Comparison of ENCODE assay signal across 14 mouse cellular contexts in the genomic region with DNA sequence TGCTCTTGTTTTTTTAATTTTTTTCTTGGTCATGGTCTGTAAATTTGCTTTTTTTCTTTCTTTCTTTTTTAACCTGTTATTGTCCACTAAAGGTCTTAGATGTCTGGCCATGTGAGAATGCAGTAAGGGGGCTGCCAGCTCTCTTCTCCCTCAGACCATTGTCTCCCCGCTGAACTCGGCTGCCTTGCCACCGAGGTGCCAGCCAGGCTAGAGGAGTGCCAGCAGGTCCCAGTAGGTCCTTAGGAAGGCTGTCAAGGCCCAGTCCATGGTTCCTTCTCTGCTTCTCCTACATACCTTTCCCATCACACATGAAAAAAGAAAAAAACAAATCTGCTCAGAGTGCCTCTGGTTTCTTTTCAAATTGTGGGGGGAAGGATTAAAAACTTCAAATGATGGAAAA.
"Had no signal": no experiment of that assay in that cellular context is flagged by ENCODE, and none has a peak within 500 bp of the region (broad histone marks: within the 10 kb centered on the region; RNA-seq: fewer than 3 reads in every experiment).

No protein-coding gene starts in this region.

- H3K4me1 ChIP-seq: liver, embryonic 15.5 days; stomach, embryonic 15.5 days had no signal

- H3K4me3 ChIP-seq: left cerebral cortex, adult 2 months; liver, embryonic 15.5 days; megakaryocyte, embryonic 14.5 days; neural tube, embryonic 13.5 days; stomach, embryonic 15.5 days had no signal

- DNase-seq: kidney, adult 18-20 months; kidney, postnatal 25 days; lung, adult 2 months; right cerebral cortex, postnatal 14 days; thymus, postnatal 36 days had no signal

- ATAC-seq: lung, postnatal 0 days had no signal

- H3K27ac ChIP-seq: left cerebral cortex, adult 2 months; liver, embryonic 15.5 days; macrophage; stomach, embryonic 15.5 days had no signal

- H3K4me2 ChIP-seq: liver, embryonic 11.5 days; liver, embryonic 15.5 days; midbrain, embryonic 11.5 days; neural tube, embryonic 13.5 days; stomach, embryonic 15.5 days had no signal

- H3K36me3 ChIP-seq: liver, embryonic 15.5 days; stomach, embryonic 15.5 days had no signal

- H3K27me3 ChIP-seq: liver, embryonic 15.5 days; megakaryocyte, embryonic 14.5 days; neural tube, embryonic 13.5 days; stomach, embryonic 15.5 days had no signal

- H3K9ac ChIP-seq: liver, embryonic 15.5 days; neural tube, embryonic 13.5 days; stomach, embryonic 15.5 days had no signal

- H3K9me3 ChIP-seq: liver, embryonic 15.5 days; megakaryocyte, embryonic 14.5 days; neural tube, embryonic 13.5 days; stomach, embryonic 15.5 days had no signal
